Mouse (Mus musculus): ENCODE results near the gene Mtg1.
"Not testable (repeated sequence)": the region's sequence is repeated elsewhere in the genome, so short reads cannot be mapped to it uniquely, and the experiment has no call there.

GRCm38 (mm10) chr7:140134033-140134432 is 3.3 kb upstream of the Mtg1 start:
- TF ChIP-seq CTCF, EP300 (IDR thresholded peaks at IDR 0.05; ENCODE audit: low read depth): not testable (repeated sequence)
